Mouse (Mus musculus): ENCODE results near the gene Tepsin.

Tepsin gene

GRCm38 (mm10) chr11:120098588-120099511 is at the start of gene Tepsin, which contains the start of gene Ndufaf8:
Tepsin (minus strand) TSS chr11:120098731.
Ndufaf8 (plus strand) TSS chr11:120098928.
- no peak for TF ChIP-seq GATA4 (IDR thresholded peaks at IDR 0.05; ENCODE audit: insufficient replicate concordance, low read length)

DNA sequence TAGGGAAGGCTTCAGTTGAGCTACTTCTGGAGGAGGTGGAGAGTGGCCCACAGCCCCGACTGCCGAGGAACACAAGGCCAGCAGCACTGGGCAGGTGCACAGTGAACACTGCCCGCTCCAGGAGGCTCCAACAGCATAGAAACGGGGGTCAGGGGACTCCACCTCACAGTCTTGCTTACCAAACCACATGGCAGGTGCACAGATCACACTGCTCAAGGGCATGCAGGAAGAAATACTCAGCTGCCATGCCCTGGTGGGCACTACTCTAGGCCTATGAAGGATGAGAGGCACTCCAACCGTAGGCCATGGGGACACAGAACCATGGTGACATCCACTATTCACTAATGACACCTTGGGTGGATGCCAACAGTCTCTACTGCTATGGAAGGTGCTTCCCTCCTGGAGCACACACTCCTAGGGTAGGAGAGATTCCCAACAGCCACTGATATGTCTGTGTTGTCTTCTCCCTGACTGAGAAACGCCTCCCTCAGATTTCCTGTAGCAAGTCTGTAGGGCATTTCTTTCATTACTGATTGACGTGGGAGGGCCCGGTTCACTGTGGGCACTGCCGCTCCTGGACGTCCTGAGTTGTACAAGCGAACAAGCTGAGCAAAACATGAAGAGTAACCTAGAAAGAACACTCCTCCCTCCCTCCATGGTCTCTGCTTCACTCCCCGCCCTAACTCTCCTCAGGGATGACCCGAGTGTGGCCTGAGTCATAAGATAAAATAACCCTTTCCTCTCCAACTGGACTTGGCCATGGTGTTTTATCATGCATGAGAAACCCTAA is 45.4 kb upstream of the Tepsin start:
- TF ChIP-seq GATA4 (IDR thresholded peaks at IDR 0.05; ENCODE audit: insufficient replicate concordance, low read length), result no peak

DNA sequence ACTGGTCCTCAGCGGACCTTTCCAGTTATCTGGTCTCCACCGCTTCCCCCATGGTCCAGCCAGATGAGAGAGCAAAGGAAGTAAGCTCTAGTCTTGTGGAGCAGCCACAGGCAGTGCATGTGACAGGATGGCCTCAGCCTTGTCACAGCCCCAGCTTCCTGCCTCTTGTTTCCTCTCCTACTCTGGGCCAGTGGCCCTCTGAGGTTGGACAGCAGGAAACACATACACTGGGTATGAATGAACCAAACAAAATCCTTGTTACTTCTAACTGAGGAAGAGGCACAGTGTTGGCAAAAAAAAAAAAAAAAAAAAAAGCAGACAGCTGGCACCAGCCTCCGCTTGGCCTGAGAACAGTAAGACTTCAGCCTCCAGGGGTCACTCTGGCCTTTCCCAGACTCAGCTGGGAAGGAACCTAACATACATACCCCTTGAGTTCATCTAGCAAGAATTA is 44.1 kb upstream of the Tepsin start:
- peak; percentile 93 for TF ChIP-seq GATA4 (IDR thresholded peaks at IDR 0.05; ENCODE audit: insufficient replicate concordance, low read length)

- no peak for TF ChIP-seq GATA4 (IDR thresholded peaks at IDR 0.05; ENCODE audit: insufficient replicate concordance, low read length)
Measured at GRCm38 (mm10) chr11:120140255-120140654, 41.7 kb upstream of the Tepsin start.

DNA sequence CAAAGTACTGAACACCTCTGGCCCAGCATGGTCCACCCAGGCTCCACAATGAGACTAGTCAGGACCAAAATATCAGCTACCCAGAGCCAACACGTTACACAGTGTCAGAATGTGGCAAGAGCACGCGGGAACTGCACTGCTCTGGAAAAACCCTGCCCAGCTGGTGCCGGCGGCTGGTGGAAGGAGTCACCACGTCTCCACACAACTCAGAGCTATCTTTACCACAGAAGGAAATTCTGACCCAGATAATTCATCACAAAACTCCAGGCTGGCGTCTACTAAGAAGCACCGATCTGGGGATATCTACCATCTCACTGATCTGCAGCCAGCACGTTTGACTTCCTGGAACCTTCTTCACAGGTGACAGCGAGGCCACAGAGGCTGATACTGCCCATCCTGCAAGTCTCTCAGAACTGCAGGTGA is 40.8 kb upstream of the Tepsin start:
- TF ChIP-seq GATA4 (IDR thresholded peaks at IDR 0.05; ENCODE audit: insufficient replicate concordance, low read length), result no peak

- no peak for TF ChIP-seq GATA4 (IDR thresholded peaks at IDR 0.05; ENCODE audit: insufficient replicate concordance, low read length)
Measured at GRCm38 (mm10) chr11:120137625-120138004, 39.1 kb upstream of the Tepsin start.

- TF ChIP-seq GATA4 (IDR thresholded peaks at IDR 0.05; ENCODE audit: insufficient replicate concordance, low read length), result no peak
Measured at GRCm38 (mm10) chr11:120136796-120137624, 38.5 kb upstream of the Tepsin start.

DNA sequence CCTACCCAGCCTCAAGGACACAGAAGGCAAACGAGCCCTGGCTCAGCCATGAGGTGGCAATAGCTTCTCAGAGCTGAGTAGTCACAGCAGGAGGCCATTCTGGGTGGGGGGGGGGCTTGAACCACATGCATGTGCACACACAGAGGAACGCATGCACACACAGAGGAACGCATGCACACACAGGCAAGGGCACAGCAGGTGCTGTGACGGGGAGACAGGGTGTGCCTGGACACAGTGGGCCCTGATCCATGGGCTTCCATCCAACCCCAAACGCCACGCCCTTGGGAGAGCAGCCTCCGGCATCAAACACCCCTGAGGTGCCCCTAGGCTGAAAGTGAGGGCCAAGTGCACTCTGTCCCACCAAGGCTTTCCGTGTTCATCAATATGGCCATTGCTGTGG is 37.7 kb upstream of the Tepsin start:
- TF ChIP-seq GATA4 (IDR thresholded peaks at IDR 0.05; ENCODE audit: insufficient replicate concordance, low read length), result no peak

- TF ChIP-seq GATA4 (IDR thresholded peaks at IDR 0.05; ENCODE audit: insufficient replicate concordance, low read length), result no peak
Measured at GRCm38 (mm10) chr11:120134847-120135530, 36.5 kb upstream of the Tepsin start.

DNA sequence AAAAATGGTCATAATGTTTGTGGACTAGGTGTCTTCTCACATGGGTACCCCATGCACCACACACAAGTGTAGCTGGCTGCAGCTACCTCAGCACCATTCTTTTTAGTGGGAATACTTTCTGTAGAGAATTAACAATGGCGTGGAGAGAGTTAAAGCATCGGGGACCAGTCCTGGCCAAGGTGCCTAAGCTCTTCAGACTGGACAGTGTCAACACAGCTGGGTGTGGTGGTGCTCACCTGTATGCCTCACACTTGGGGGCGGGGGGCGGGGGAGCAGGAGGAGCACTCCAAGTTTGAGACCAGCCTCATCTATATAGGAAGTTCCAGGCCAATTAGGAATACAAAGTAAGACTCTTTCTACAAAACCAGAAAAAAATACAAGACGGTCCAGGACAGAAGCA is 35.6 kb upstream of the Tepsin start:
- no peak for TF ChIP-seq GATA4 (IDR thresholded peaks at IDR 0.05; ENCODE audit: insufficient replicate concordance, low read length)

GRCm38 (mm10) chr11:120129281-120129680 is 30.8 kb upstream of the Tepsin start:
- no peak for TF ChIP-seq GATA4 (IDR thresholded peaks at IDR 0.05; ENCODE audit: insufficient replicate concordance, low read length)

DNA sequence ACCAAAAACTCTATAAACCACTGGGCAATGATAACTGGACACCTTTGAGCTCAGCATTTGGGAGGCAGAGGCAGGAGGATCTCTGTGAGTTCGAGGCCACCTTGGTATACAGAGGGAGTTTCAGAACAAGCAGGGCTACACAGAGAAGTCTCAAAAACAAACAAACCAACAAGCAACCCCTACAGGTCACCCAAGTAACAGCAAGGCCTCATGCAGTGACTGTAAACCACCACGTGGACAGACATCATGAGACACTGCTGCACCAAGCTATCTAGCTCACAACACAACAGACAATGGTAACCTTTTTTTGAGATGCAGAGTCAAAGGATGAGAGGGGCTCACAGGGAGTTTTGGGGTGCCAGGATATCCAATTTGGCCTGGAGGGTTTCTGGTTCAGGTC is 28.3 kb upstream of the Tepsin start:
- no peak for TF ChIP-seq GATA4 (IDR thresholded peaks at IDR 0.05; ENCODE audit: insufficient replicate concordance, low read length)

- no peak for TF ChIP-seq GATA4 (IDR thresholded peaks at IDR 0.05; ENCODE audit: insufficient replicate concordance, low read length)
Measured at GRCm38 (mm10) chr11:120122126-120122525, 23.6 kb upstream of the Tepsin start.

DNA sequence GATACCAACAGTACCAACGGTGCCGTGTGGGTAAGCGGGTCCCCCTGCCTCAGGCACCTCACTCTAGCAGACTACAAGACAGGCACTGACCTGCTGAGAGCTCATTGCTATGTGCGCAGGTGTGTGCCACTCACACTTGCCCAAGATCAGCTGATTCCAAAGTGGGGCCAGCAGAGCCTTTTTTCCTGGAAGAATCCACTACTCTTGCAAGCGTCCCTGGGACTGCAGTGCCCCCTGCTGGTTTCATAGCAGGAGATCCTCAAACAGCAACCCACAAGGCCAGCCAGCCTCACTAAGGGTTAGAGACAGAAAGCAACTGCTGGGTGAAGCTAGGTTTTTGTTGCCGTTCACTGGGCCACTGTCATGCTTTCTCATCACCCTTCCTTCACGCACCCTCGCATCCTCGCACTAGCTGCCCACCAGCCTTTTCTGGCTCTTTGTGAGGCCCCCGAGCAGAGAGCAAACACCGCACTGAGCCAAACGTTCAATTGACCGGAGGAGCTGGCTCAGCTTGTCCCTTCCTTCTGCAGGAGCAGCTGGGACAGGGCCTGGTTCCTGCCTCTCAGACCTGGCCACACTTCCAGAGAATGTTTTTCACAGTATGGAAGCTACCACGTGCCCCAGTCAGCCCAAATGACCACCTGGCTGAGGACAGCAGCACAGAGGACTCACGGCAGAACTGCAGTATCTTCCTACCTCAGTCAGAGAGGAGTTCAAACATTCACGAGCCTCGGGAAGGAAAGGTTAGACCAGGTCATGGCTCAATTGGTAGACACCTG is 22.3 kb upstream of the Tepsin start:
- no peak for TF ChIP-seq GATA4 (IDR thresholded peaks at IDR 0.05; ENCODE audit: insufficient replicate concordance, low read length)
